Comparison of ENCODE assay signal across 29 mouse cellular contexts in genomic region chr5:91532748-91533496, GRCm38 (mm10). TPM values are rescaled to one million over a fixed set of nuclear protein-coding genes. Genes with fewer than 3 reads are reported as not detected.
DNase-seq lines count a peak whose midpoint lies in the region; ATAC-seq lines count a peak whose summit lies in the region.
"Had no signal": no experiment of that assay in that cellular context is flagged by ENCODE, and none has a peak within 500 bp of the region (broad histone marks: within the 10 kb centered on the region; RNA-seq: fewer than 3 reads in every experiment).

No protein-coding gene starts in this region.

- peak; percentile 37; the same call in 1 of the 2 replicates for ATAC-seq in limb, embryonic 12.5 days (ENCODE audit: insufficient number of reproducible peaks, insufficient read depth, low FRiP score, low TSS enrichment, low read depth)
- ATAC-seq in intestine, embryonic 14.5 days (replicated peaks; ENCODE audit: low FRiP score, low TSS enrichment, low read depth) = 0 out of 2 replicates have a peak, but pooled peaks have one; percentile 36
- peak; percentile 68; the same call in 1 of the 2 replicates for ATAC-seq in intestine, embryonic 16.5 days
- ATAC-seq in heart, embryonic 12.5 days (ENCODE audit: insufficient number of reproducible peaks, low FRiP score) = no peak
- ATAC-seq: activated CD4-positive, CD25-positive, alpha-beta regulatory T cell, adult 4 months; CD4-positive, CD25-positive, alpha-beta regulatory T cell, adult 4 months; forebrain, embryonic 14.5 days; forebrain, embryonic 16.5 days had no signal

- H3K27ac ChIP-seq in limb, embryonic 12.5 days = no peak overlapping the region
- no peak overlapping the region for H3K27ac ChIP-seq in limb, embryonic 10.5 days
- no peak overlapping the region for H3K27ac ChIP-seq in intestine, embryonic 14.5 days (ENCODE audit: low read depth)
- no peak overlapping the region for H3K27ac ChIP-seq in intestine, embryonic 16.5 days (ENCODE audit: low read length)
- no peak overlapping the region for H3K27ac ChIP-seq in heart, embryonic 12.5 days (ENCODE audit: poor library complexity, severe bottlenecking)
- H3K27ac ChIP-seq: embryonic facial prominence, embryonic 13.5 days; embryonic facial prominence, embryonic 15.5 days; forebrain, embryonic 10.5 days; forebrain, embryonic 12.5 days had no signal

- H3K4me3 ChIP-seq in limb, embryonic 12.5 days (replicated peaks) = no peak overlapping the region
- no peak overlapping the region for H3K4me3 ChIP-seq in limb, embryonic 10.5 days
- H3K4me3 ChIP-seq in intestine, embryonic 14.5 days (ENCODE audit: low read depth, low read length) = no peak overlapping the region
- H3K4me3 ChIP-seq in intestine, embryonic 16.5 days (ENCODE audit: low read length) = no peak overlapping the region
- no peak overlapping the region for H3K4me3 ChIP-seq in heart, embryonic 12.5 days
- H3K4me3 ChIP-seq: embryonic facial prominence, embryonic 13.5 days; embryonic facial prominence, embryonic 15.5 days; erythroblast, embryonic 14.5 days; forebrain, embryonic 10.5 days; forebrain, embryonic 12.5 days had no signal

- 64% methylated on average over 10 of the region's 10 CpGs for WGBS in limb, embryonic 12.5 days
- WGBS in limb, embryonic 10.5 days = 83% methylated on average over 10 of the region's 10 CpGs
- 67% methylated on average over 10 of the region's 10 CpGs for WGBS in intestine, embryonic 14.5 days
- 53% methylated on average over 10 of the region's 10 CpGs for WGBS in intestine, embryonic 16.5 days
- WGBS in large intestine, adult 2 months = 15% methylated on average over 10 of the region's 10 CpGs
- 77% methylated on average over 10 of the region's 10 CpGs for WGBS in heart, embryonic 12.5 days

- no peaks in the 10 kb centered on the region for H3K36me3 ChIP-seq in limb, embryonic 12.5 days
- no peaks in the 10 kb centered on the region for H3K36me3 ChIP-seq in limb, embryonic 10.5 days
- H3K36me3 ChIP-seq in intestine, embryonic 14.5 days (ENCODE audit: control insufficient read depth, insufficient read depth, low read length) = no peaks in the 10 kb centered on the region
- H3K36me3 ChIP-seq in intestine, embryonic 16.5 days (ENCODE audit: control insufficient read depth, insufficient read depth, low read length) = no peaks in the 10 kb centered on the region
- H3K36me3 ChIP-seq in heart, embryonic 12.5 days = no peaks in the 10 kb centered on the region
- H3K36me3 ChIP-seq: embryonic facial prominence, embryonic 13.5 days; embryonic facial prominence, embryonic 15.5 days; forebrain, embryonic 10.5 days; forebrain, embryonic 12.5 days had no signal

- H3K9ac ChIP-seq in limb, embryonic 12.5 days (replicated peaks) = no peak overlapping the region
- H3K9ac ChIP-seq in intestine, embryonic 14.5 days (ENCODE audit: low read length) = no peak overlapping the region
- H3K9ac ChIP-seq in intestine, embryonic 16.5 days (ENCODE audit: low read depth, low read length) = no peak overlapping the region
- no peak overlapping the region for H3K9ac ChIP-seq in heart, embryonic 12.5 days
- H3K9ac ChIP-seq: embryonic facial prominence, embryonic 13.5 days; embryonic facial prominence, embryonic 15.5 days; forebrain, embryonic 12.5 days had no signal

- DNase-seq in limb, embryonic 10.5 days (ENCODE audit: low spot score) = no peak
- DNase-seq in intestine, embryonic 14.5 days (ENCODE audit: low spot score) = no peak
- peak; percentile 70 for DNase-seq in large intestine, adult 2 months (ENCODE audit: low read depth, low spot score)
- no peak for DNase-seq in urinary bladder, postnatal 25 days (ENCODE audit: low spot score)
- DNase-seq in adrenal gland, postnatal 14 days = no peak
- DNase-seq: adrenal gland, adult 8-10 months; adrenal gland, postnatal 25 days; B cell, adult 2 months; cerebellum, adult 11 months; cerebellum, adult 18-20 months; cerebellum, adult 8-10 months; cerebellum, adult 9-11 months; cerebellum, postnatal 14 days; cerebellum, postnatal 36 days; embryo, embryonic 11 days had no signal

- no peaks in the 10 kb centered on the region for H3K4me1 ChIP-seq in limb, embryonic 12.5 days (replicated peaks)
- H3K4me1 ChIP-seq in limb, embryonic 10.5 days = no peaks in the 10 kb centered on the region
- no peaks in the 10 kb centered on the region for H3K4me1 ChIP-seq in intestine, embryonic 14.5 days (replicated peaks; ENCODE audit: control insufficient read depth, insufficient read depth, low read length)
- H3K4me1 ChIP-seq in intestine, embryonic 16.5 days (ENCODE audit: control insufficient read depth, insufficient read depth, low read length) = no peaks in the 10 kb centered on the region
- 0 out of 2 replicates have a peak, but pooled peaks cover 3% of the 10 kb centered on the region for H3K4me1 ChIP-seq in heart, embryonic 12.5 days (replicated peaks)
- H3K4me1 ChIP-seq: embryonic facial prominence, embryonic 13.5 days; embryonic facial prominence, embryonic 15.5 days; forebrain, embryonic 10.5 days; forebrain, embryonic 12.5 days had no signal

- no peaks in the 10 kb centered on the region for H3K27me3 ChIP-seq in limb, embryonic 12.5 days
- no peaks in the 10 kb centered on the region for H3K27me3 ChIP-seq in limb, embryonic 10.5 days (ENCODE audit: low read depth, poor library complexity, severe bottlenecking)
- H3K27me3 ChIP-seq in intestine, embryonic 14.5 days (replicated peaks; ENCODE audit: control insufficient read depth, insufficient read depth, low read length) = no peaks in the 10 kb centered on the region
- no peaks in the 10 kb centered on the region for H3K27me3 ChIP-seq in intestine, embryonic 16.5 days (replicated peaks; ENCODE audit: control insufficient read depth, insufficient read depth, low read length)
- H3K27me3 ChIP-seq in heart, embryonic 12.5 days (replicated peaks) = no peaks in the 10 kb centered on the region
- H3K27me3 ChIP-seq: CH12.LX; embryonic facial prominence, embryonic 13.5 days; embryonic facial prominence, embryonic 15.5 days; forebrain, embryonic 12.5 days had no signal

- H3K4me2 ChIP-seq in limb, embryonic 12.5 days = no peak overlapping the region
- no peak overlapping the region for H3K4me2 ChIP-seq in intestine, embryonic 14.5 days (ENCODE audit: low read length)
- no peak overlapping the region for H3K4me2 ChIP-seq in intestine, embryonic 16.5 days (ENCODE audit: low read depth, low read length)
- H3K4me2 ChIP-seq in heart, embryonic 12.5 days = no peak overlapping the region
- H3K4me2 ChIP-seq: embryonic facial prominence, embryonic 13.5 days; embryonic facial prominence, embryonic 15.5 days; forebrain, embryonic 12.5 days had no signal

- no peaks in the 10 kb centered on the region for H3K9me3 ChIP-seq in limb, embryonic 12.5 days
- no peaks in the 10 kb centered on the region for H3K9me3 ChIP-seq in limb, embryonic 10.5 days (replicated peaks)
- H3K9me3 ChIP-seq in intestine, embryonic 14.5 days (ENCODE audit: control insufficient read depth, low read length) = no peaks in the 10 kb centered on the region
- H3K9me3 ChIP-seq in intestine, embryonic 16.5 days (ENCODE audit: control insufficient read depth, low read length) = no peaks in the 10 kb centered on the region
- no peaks in the 10 kb centered on the region for H3K9me3 ChIP-seq in heart, embryonic 12.5 days (replicated peaks)
- H3K9me3 ChIP-seq: embryonic facial prominence, embryonic 13.5 days; embryonic facial prominence, embryonic 15.5 days; forebrain, embryonic 10.5 days; forebrain, embryonic 12.5 days; G1E had no signal

RNA-seq across cellular contexts. Expression of gene Parm1, which starts 15.5 kb away (rescaled TPM):
- 12.1 and 13.5 TPM in 2 replicates for polyA plus RNA-seq in limb, embryonic 12.5 days (2016; fragmentation: Nextera tagmentation; extraction: Ambion mirVana)
- 3.6 and 4.8 TPM in 2 replicates for polyA plus RNA-seq in limb, embryonic 10.5 days (2016; fragmentation: Nextera tagmentation; extraction: Ambion mirVana)
- 24.4 and 25.7 TPM in 2 replicates for polyA plus RNA-seq in intestine, embryonic 14.5 days (2014; fragmentation: Nextera tagmentation; extraction: Ambion mirVana)
- polyA plus RNA-seq in intestine, embryonic 16.5 days (2015; fragmentation: Nextera tagmentation; extraction: Ambion mirVana) = 20.2 and 20.8 TPM in 2 replicates
- 8.8 and 9.2 TPM in 2 replicates for polyA plus RNA-seq in large intestine, adult 2 months (2012; rRNA removed)
- total RNA-seq in adrenal gland, postnatal 14 days (2021) = 57.0 and 61.0 TPM in 2 replicates
- polyA plus RNA-seq in heart, embryonic 12.5 days (2016; fragmentation: Nextera tagmentation; extraction: Ambion mirVana) = 30.5 and 30.6 TPM in 2 replicates
- polyA plus RNA-seq: activated CD4-positive, CD25-positive, alpha-beta regulatory T cell, adult 4 months; CD4-positive, CD25-positive, alpha-beta regulatory T cell, adult 4 months had no signal
